Mouse (Mus musculus) midbrain, embryonic 14.5 days (tissue): ENCODE results near the gene Prpf31. TPM values are rescaled to one million over a fixed set of nuclear protein-coding genes. Genes with fewer than 3 reads are reported as not detected.

Experiments used
- ATAC-seq: fragments of 200-750 bp; cut with Nextera tagmentation; 2 replicates; pipeline ENCODE4 v1.8.0; 2017; ENCODE audit warnings: moderate number of reproducible peaks, moderate library complexity; ENCODE audit not compliant: low FRiP score, low TSS enrichment
- DNase-seq: peaks from one replicate; pipeline ENCODE4 v3.0.0-alpha.2; 2015
- H3K27ac ChIP-seq: fragments of 300-500 bp; sonication (generic); replicated peaks from 2 replicates; pipeline ENCODE4 v1.5.1; 2014; ENCODE audit warnings: mild to moderate bottlenecking, low read depth, low read length, moderate library complexity
- H3K27me3 ChIP-seq: fragments of 300-500 bp; sonication (generic); 2 replicates; pipeline ENCODE4 v1.6.1; 2014; ENCODE audit warnings: low read length, control low read depth, mixed read lengths; ENCODE audit not compliant: control insufficient read depth, insufficient read depth
- H3K36me3 ChIP-seq: fragments of 300-500 bp; sonication (generic); 2 replicates; pipeline ENCODE4 v1.6.1; 2014; ENCODE audit warnings: low read length, control low read depth; ENCODE audit not compliant: control insufficient read depth, insufficient read depth
- H3K4me1 ChIP-seq: fragments of 300-500 bp; sonication (generic); 2 replicates; pipeline ENCODE4 v1.6.1; 2014; ENCODE audit warnings: mild to moderate bottlenecking, antibody characterized with exemption, low read length, control low read depth; ENCODE audit not compliant: control insufficient read depth, insufficient read depth
- H3K4me2 ChIP-seq: fragments of 300-500 bp; sonication (generic); 2 replicates; pipeline ENCODE4 v1.6.1; 2014; ENCODE audit warnings: mild to moderate bottlenecking, low read length, moderate library complexity
- H3K4me3 ChIP-seq: fragments of 300-500 bp; sonication (generic); replicated peaks from 2 replicates; pipeline ENCODE4 v1.5.1; 2014; ENCODE audit warnings: low read depth, low read length
- H3K9ac ChIP-seq: fragments of 300-500 bp; sonication (generic); replicated peaks from 2 replicates; pipeline ENCODE4 v1.6.1; 2014; ENCODE audit warnings: mild to moderate bottlenecking, low read length, moderate library complexity
- H3K9me3 ChIP-seq: fragments of 300-500 bp; sonication (generic); 2 replicates; pipeline ENCODE4 v1.6.1; 2016; ENCODE audit warnings: low read length, control low read depth, mixed read lengths; ENCODE audit not compliant: control insufficient read depth
- WGBS: fragments of 180-500 bp; shearing (Covaris S2); extraction: QIAGEN DNeasy Blood & Tissue Kit; methylation state at CpG from one replicate; pipeline ENCODE4 v1.1.7; 2014; 5-methylcytosine and 5-hydroxymethylcytosine counted together
- polyA plus RNA-seq: library from polyadenylated mRNA; unstranded; fragments of >200 nt; fragmentation: Nextera tagmentation; extraction: Ambion mirVana; gene quantifications from 2 replicates; pipeline ENCODE4 v1.2.1, GENCODE M21; 2014

Gene Prpf31
- polyA plus RNA-seq: 71.0 and 82.7 TPM in 2 replicates

DNA sequence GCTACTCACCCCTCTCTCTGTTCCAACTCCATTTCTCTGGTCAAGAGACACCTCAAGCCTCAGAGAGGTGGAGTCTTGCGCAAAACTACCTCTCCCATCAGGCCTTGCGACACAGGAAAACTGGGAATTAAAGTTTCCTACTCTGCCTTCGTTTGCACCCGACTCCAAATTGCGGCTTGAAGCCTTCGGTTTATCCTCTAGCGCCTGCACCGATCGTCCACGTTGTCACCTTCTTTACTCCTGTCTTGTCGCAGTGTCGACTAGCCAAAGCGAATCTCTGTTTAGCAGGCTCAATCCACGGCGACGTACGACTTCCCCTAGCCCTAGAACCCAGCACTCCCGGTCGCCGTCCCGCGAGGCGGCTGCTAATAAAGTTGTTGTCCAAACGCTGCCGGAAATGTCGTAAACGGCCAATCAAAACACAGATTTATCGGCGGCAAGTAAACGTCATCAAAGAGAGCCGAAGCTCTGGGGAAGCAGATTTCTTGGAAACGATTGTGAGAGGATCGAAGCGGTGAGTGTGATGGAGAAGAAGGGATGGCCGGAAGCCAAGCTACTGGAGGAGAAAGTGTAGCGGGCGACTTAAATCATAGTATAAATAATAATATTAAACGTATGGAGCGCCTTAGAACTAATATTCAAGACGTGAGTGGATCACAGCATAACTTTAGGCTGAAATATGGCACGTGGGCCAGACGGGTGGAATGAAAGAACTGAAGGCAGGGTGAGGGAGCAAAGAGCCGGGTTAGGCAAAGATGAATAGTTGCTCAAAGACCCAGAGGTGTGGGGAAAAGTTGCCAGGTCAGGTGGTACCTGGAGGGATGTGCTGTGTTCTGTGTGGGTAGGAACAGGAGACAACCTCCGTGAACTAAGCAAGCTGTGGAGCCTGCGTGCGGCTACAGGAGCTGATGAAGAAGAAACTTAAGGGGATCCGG lies at the start of gene Prpf31, which contains the start of gene Tfpt:
Prpf31 (plus strand) TSS at position 443 of the 935 bp plus-strand sequence.
Tfpt (minus strand) TSS at position 387 of the 935 bp plus-strand sequence.
- H3K27me3 ChIP-seq: no peaks in the 10 kb centered on the region
- peak within 1 kb of the TSS; percentile 77 for H3K9ac ChIP-seq
- H3K36me3 ChIP-seq: peaks cover 30% of the 10 kb centered on the region
- H3K27ac ChIP-seq: peak within 1 kb of the TSS; percentile 71; the same call in 1 of the 2 replicates
- no peaks in the 10 kb centered on the region for H3K9me3 ChIP-seq
- H3K4me3 ChIP-seq: peak within 1 kb of the TSS; percentile 50
- WGBS: 1% methylated on average over 47 of the region's 47 CpGs
- DNase-seq (peak; percentile 98), ATAC-seq (peak; percentile 87)
- peak within 1 kb of the TSS; percentile 98 for H3K4me2 ChIP-seq
- H3K4me1 ChIP-seq: peaks cover 13% of the 10 kb centered on the region

DNA sequence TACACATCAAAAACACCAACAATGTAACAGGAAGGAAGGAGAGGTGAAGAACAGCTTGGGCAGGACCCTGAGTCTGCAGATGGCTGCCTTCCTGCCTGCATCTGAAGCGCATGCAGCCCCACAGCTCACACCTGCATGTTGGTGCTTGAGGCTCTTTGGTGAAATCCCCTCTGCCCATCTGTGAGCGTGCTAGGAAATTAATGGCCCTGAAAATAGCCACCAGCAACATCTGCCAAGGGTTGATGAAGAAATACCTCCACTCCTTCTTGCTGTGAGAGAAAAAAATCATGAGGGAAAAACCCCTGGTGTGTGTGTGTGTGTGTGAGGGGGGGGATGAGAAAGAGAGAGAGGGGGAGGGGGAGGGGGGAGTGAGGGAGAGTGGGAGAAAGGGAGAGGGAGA lies 49.8 kb upstream of the Prpf31 start:
- Histone ChIP-seq H3K4me1 (no peaks in the 10 kb centered on the region), H3K4me2 (no peak overlapping the region), H3K36me3 (no peaks in the 10 kb centered on the region), H3K27ac (no peak overlapping the region), H3K27me3 (no peaks in the 10 kb centered on the region), H3K9ac (no peak overlapping the region), H3K4me3 (no peak overlapping the region), H3K9me3 (no peaks in the 10 kb centered on the region)
- ATAC-seq (no peak), DNase-seq (no peak)
- WGBS: 74% methylated on average over 2 of the region's 2 CpGs

DNA sequence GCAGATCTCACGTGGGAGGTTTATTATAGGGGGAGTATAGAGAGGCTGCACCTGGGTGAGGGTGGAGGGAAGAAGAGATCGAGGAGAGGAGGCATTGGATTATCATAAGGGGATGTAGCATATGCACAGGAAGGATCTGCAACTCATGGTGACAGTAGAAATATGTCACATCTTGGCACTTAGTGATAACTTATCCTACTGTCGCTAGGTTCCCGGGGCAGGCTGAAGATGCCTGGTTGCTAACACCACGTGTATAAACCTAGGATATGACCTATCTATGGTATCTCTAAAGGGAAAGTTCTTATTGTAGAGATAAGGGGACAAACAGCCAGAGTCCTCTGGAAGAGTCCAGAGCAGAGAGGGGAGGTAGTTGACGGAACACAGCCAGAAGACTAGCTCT lies 44.0 kb upstream of the Prpf31 start:
- no peaks in the 10 kb centered on the region for H3K9me3 ChIP-seq
- H3K27ac ChIP-seq: no peak overlapping the region
- H3K4me2 ChIP-seq: no peak overlapping the region
- ATAC-seq: no peak
- H3K36me3 ChIP-seq: no peaks in the 10 kb centered on the region
- no peak for DNase-seq
- no peak overlapping the region for H3K9ac ChIP-seq
- no peak overlapping the region for H3K4me3 ChIP-seq
- no peaks in the 10 kb centered on the region for H3K4me1 ChIP-seq
- H3K27me3 ChIP-seq: no peaks in the 10 kb centered on the region
- 20% methylated on average over 6 of the region's 6 CpGs for WGBS

DNA sequence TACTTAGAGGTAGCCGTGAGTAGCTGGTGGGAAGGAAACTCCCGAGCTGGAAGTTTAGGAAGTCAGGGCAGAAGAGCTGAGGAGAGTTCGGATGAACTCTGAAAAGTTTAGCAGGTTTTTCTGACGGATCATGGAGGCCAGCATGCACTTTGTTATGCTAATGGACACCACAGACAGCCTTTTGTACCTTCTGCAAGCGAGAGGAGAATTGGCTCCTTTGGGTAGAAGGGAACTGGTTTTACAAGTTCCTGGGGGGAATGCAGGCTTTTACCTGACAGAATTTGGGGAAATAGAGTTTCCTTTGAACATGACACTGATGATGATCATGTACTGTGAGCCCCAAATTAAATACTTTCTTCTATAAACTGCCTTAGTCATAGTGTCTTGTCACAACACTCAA lies 43.5 kb upstream of the Prpf31 start:
- WGBS: 3% methylated on average over 5 of the region's 5 CpGs
- no peak overlapping the region for H3K4me2 ChIP-seq
- no peaks in the 10 kb centered on the region for H3K27me3 ChIP-seq
- no peaks in the 10 kb centered on the region for H3K36me3 ChIP-seq
- no peak overlapping the region for H3K27ac ChIP-seq
- no peak for DNase-seq
- no peaks in the 10 kb centered on the region for H3K4me1 ChIP-seq
- H3K4me3 ChIP-seq: no peak overlapping the region
- no peak for ATAC-seq
- no peaks in the 10 kb centered on the region for H3K9me3 ChIP-seq
- no peak overlapping the region for H3K9ac ChIP-seq

DNA sequence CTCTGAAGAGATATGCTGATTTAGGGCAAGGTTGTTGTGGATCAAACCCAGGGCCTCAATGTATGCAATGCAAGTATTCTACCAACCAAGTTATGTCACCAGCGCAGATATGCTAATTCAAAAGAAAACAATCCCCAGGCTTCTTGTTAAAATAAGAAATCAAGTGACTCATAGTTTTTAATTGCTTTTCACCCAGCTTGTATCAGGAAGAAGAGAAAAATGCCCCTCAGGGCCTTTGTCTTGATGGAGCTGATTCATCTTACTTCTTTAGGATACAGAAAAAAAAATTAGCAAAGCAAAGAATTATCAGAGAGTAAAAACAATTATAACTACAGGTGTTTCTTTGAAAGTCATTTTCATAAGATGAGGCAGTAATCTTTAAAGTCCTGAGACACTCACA lies 42.5 kb upstream of the Prpf31 start:
- Histone ChIP-seq H3K4me3 (no peak overlapping the region), H3K27me3 (no peaks in the 10 kb centered on the region), H3K27ac (no peak overlapping the region), H3K4me1 (no peaks in the 10 kb centered on the region), H3K36me3 (no peaks in the 10 kb centered on the region), H3K4me2 (no peak overlapping the region), H3K9ac (no peak overlapping the region), H3K9me3 (no peaks in the 10 kb centered on the region)
- DNase-seq (no peak), ATAC-seq (no peak)
- WGBS: 76% methylated on average over 1 of the region's 1 CpGs

DNA sequence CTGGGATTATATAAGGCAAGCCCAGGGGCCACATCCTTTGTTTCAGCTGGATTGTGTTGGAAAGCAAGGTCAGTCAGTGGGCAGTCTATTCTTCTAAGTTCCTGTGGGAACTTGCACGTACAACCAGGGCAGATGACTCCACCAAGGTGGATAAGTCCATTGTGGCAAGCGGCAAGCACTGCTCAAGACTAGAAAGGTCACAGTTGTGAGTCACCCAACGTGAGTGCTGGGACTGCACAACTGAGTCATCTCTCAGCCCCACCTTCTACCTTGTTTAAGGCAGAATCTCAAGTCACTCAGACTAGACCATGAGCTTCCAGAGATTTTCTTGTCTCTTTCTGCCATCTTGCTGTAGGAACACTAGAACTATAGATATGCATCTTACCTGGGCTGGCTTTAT lies 39.2 kb upstream of the Prpf31 start:
- WGBS: 77% methylated on average over 3 of the region's 3 CpGs

DNA sequence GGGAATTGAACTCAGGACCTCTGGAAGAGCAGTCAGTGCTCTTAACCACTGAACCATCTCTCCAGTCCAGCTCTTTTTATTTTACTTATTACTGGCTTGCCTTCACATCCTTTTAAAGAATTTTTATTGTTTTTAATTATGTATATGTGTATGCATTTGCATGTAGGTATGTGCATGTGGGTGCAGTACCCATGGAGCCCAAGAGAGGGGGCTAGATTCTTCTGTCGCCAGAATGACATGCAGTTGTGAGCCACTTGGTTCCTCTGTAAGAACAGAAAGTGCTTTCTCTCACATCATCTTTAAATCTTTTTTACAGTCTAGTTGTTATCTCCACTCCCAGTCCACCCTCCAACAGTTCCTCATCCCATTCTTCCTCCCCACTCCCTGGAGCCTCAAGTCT lies 38.3 kb upstream of the Prpf31 start:
- DNase-seq (no peak), ATAC-seq (no peak)
- Histone ChIP-seq H3K4me2 (no peak overlapping the region), H3K27ac (no peak overlapping the region), H3K4me3 (no peak overlapping the region), H3K4me1 (no peaks in the 10 kb centered on the region), H3K9ac (no peak overlapping the region), H3K36me3 (no peaks in the 10 kb centered on the region), H3K27me3 (no peaks in the 10 kb centered on the region), H3K9me3 (no peaks in the 10 kb centered on the region)
- 88% methylated on average over 1 of the region's 1 CpGs for WGBS

More for the DNA sequence above, 39.2 kb upstream of the Prpf31 start:
- H3K36me3 ChIP-seq: no peaks in the 10 kb centered on the region
- no peaks in the 10 kb centered on the region for H3K4me1 ChIP-seq
- DNase-seq: no peak
- no peak overlapping the region for H3K4me3 ChIP-seq
- no peaks in the 10 kb centered on the region for H3K27me3 ChIP-seq
- no peak overlapping the region for H3K9ac ChIP-seq
- no peak for ATAC-seq
- no peak overlapping the region for H3K27ac ChIP-seq
- no peaks in the 10 kb centered on the region for H3K9me3 ChIP-seq
- H3K4me2 ChIP-seq: no peak overlapping the region

DNA sequence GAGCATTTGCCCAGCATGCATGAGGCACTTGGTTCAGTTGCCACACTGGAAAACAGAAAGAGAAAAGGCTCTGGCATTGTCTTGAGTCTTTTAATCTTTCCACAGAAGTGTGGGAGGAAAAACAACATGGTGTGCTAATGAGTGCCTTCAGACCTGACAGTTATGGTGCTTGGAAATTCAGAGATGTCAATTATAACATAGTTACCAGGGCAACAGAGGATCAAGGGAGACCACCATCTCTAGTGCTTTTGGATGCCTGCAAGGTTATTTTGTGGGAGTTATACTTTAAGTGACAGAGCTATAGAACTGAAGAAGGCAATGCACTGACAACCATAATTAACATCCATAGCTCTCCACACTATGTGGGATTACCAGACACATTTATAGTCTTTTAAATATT lies 35.9 kb upstream of the Prpf31 start:
- Histone ChIP-seq H3K27ac (no peak overlapping the region), H3K4me1 (no peaks in the 10 kb centered on the region), H3K9ac (no peak overlapping the region), H3K4me2 (no peak overlapping the region), H3K4me3 (no peak overlapping the region), H3K36me3 (no peaks in the 10 kb centered on the region), H3K27me3 (no peaks in the 10 kb centered on the region), H3K9me3 (no peaks in the 10 kb centered on the region)
- ATAC-seq (no peak), DNase-seq (peak; percentile 4)

DNA sequence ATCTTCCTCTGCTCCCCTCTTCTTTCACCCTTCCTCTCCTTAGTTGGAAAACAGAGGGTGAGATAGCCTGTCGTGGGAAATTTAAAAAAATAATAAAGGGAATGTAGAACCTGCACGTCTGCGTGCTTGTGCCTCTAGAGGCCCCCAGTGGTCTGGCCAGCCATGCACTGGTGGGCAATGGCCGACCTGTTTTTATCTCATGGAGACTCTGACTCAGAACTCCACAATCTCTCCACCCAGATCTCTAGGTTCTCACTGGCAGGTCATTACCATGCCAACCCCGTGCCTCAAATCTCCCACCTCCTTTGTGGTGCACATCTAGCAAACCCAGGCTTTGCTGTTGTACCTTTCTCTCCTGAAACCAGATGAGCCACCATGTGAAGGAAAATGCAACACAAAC lies 35.1 kb upstream of the Prpf31 start:
- Histone ChIP-seq H3K4me2 (no peak overlapping the region), H3K36me3 (no peaks in the 10 kb centered on the region), H3K4me1 (no peaks in the 10 kb centered on the region), H3K9ac (no peak overlapping the region), H3K4me3 (no peak overlapping the region), H3K27me3 (no peaks in the 10 kb centered on the region), H3K27ac (no peak overlapping the region), H3K9me3 (no peaks in the 10 kb centered on the region)
- 30% methylated on average over 5 of the region's 5 CpGs for WGBS
- no peak for DNase-seq
- ATAC-seq: no peak
